Mouse (Mus musculus): ENCODE measurements around the gene Gm5460.
A peak's percentile ranks its signal among the peaks of the same experiment; 100 is the strongest.

The Gm5460 gene

DNA sequence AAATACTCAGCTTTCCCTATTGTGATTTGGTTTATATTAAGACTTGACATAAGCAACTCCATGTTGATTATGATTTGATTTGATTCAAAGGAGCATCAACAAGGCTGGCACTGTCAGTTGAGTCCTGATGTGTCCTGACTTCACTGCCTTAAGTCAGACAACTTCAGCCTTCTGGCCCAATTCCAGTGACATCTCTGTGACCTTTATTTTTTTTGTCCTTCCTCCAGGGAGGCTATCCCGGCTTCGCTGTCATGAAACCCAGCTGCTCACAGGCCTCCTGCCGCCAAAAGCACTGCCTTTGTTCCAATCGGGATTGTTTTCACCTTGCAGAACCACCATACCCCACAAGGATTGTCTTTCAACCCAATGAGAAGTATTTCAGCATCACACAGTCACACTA lies 58.8 kb downstream of the Gm5460 start:
- DNase-seq (ENCODE audit: low spot score in 2 of 2) = no peak

DNA sequence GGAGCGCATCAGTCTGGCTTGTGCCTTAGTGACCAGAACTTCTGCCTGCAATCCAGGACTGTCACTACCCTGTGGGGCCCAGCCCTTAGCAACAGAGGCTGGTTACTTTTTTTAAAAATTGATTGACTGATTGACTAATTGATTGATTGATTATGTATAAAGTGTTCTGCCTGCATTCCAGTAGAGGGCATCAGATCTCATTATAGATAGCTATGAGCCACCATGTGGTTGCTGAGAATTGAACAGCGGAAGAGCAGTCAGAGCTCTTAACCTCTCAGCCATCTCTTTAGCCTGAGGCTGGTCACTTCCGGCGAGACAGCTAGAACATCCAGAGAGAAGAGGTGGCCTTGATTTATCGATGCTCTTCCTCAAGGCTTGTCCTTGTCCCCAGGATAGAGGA lies 60.7 kb downstream of the Gm5460 start:
- DNase-seq (ENCODE audit: low spot score in 2 of 2) = no peak

DNA sequence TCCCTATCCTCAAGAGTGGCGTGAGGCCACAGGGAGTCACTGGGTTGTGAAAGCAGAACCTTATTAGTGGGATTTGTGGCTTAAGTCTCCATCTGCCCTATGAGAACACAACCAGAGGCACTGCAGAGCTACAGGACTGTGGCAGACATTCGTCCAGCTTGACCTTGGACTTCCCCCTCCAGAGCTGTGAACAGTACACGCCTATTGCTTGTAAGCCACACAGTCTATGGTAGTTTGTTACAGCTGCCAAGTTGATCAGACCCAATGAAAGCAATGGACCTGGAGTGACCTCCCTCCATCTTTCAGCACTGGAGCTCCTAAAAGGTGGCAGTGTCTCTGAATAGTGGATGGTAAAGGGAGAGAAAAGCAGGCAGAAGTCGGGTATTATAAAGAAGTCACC lies 61.7 kb downstream of the Gm5460 start:
- no peak for DNase-seq (ENCODE audit: low spot score in 2 of 2)

DNA sequence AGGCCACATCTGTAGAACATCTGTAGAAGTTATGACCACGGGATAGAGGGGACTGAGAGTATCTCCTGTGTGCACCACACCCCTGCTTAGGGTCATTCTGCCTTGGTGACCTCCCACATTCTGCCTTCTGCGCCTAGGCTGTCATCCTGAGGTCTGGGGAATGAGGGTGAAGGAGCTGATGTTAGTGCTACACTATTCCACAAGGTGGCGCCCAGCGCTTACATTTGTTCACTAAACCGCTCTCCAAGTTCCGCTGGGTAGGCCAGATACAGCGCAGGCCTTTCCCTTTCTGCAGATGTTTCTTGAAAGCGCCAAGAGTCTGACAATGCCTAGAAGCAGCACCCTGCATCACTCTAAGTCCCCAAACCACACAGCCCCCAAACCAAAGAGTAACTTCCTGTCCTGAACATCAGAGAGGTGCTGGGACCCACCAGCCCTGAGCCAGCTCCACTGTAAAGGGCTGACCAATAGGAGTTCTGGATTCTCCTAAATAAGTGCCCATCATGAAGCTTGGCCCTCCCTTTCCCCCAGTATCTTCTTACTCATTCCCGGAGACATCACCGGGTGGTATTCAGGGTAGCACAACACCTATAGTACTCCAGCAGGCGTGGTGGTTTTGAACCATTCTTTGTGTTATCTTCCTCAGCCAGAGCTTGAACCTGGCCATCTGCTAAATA lies 63.9 kb downstream of the Gm5460 start:
- DNase-seq (ENCODE audit: low spot score in 2 of 2) = peak; percentile 62 to 67

DNA sequence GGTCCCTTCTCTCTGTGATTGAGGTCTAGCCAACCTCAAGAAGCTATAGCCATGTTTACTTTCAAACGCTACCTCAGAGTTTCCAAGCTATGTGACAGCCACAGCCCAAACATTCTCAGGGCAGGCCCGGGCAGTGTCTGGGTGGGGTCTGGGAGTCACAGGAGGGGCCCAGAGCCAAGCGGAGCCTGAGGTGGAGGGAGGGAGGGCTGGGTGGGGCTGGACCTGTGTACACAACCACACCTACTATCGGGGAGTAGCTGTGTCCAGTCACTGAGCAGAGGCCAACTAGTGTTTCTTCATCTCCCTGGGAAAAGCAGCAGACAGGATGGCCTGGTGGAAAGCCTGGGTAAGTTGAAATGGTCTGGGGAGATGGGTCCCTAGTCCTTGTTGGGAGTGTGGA lies 69.2 kb downstream of the Gm5460 start, which contains the start of gene Anxa8:
Anxa8 (plus strand) TSS at position 251 of the 400 bp plus-strand sequence.
- DNase-seq (ENCODE audit: low spot score in 2 of 2) = no peak

- no peak for DNase-seq (ENCODE audit: low spot score in 2 of 2)
Observed at GRCm38 (mm10) chr14:34086806-34087205, 70.2 kb downstream of the Gm5460 start.

- DNase-seq (ENCODE audit: low spot score in 2 of 2) = peak in 1 of 2 experiments; percentile 7
Observed at GRCm38 (mm10) chr14:34087856-34088398, 71.4 kb downstream of the Gm5460 start.

DNA sequence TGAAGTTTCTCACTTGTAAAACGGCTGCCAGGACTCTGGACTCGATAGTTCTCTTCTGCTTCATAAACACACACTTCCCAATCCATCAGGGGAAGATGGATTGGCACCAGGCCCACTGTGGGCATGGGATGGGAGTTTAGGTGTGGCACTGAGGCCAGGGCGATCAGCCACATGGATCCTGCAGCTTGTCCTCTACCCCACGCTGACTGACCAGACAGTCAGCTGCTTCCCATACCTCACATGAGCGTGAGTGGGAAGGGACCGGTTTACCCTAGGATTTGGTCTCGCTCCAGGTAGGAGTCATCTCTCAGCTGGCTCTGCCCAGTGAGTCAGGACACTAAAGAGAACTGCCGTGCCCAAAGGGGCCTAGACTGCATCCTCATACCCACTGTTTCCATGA lies 73.2 kb downstream of the Gm5460 start:
- DNase-seq (ENCODE audit: low spot score in 2 of 2) = no peak

DNA sequence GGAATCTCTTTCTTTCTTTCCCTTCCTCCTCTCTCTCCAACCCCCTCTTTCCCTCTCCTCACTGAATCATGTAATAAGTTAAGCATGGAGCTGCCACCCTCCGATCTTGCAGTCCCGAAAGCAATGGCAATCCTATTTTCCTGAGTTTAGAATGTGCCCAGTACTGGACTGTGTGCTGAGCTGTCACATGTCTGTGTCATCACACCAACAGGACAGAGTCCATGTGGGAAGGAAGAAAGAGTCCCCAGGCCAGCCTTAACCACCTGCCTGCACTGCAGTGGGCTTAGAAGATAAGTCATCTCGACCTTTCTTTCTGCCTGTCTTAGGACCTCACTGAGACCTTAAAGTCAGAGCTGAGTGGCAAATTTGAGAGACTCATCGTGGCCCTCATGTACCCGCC lies 74.9 kb downstream of the Gm5460 start:
- DNase-seq (ENCODE audit: low spot score in 2 of 2) = no peak

GRCm38 (mm10) chr14:34092856-34093255 lies 76.3 kb downstream of the Gm5460 start:
- no peak for DNase-seq (ENCODE audit: low spot score in 2 of 2)

GRCm38 (mm10) chr14:34096161-34096560 lies 79.6 kb downstream of the Gm5460 start:
- DNase-seq (ENCODE audit: low spot score in 2 of 2) = no peak

All from frontal cortex, postnatal 36 days (tissue).